Mouse (Mus musculus) megakaryocyte-erythroid progenitor cell, adult 5-6 weeks (primary cell): ENCODE results near the gene Map1s. TPM values are rescaled to one million over a fixed set of nuclear protein-coding genes. Genes with fewer than 3 reads are reported as not detected.
A peak's percentile ranks its signal among the peaks of the same experiment; 100 is the strongest.

Source experiments
- ATAC-seq: replicated peaks from 2 replicates; pipeline ENCODE4 v1.8.0; 2016; ENCODE audit warnings: mild to moderate bottlenecking, inconsistent platforms; ENCODE audit not compliant: severe bottlenecking, poor library complexity, low FRiP score, low TSS enrichment
- total RNA-seq, 2 experiments: library from RNA; stranded (forward) in 1 of 2; stranded (reverse) in 1 of 2; fragments of 200-1000, 215-1000 nt in 1 of 2; fragments of >200 nt in 1 of 2; fragmentation: Nextera tagmentation in 1 of 2; gene quantifications; 2 replicates each; pipeline ENCODE4 v1.2.3; 2014 to 2017

Map1s gene
- total RNA-seq, 2 experiments from 2014 or later = 11.9 to 20.5 TPM

DNA sequence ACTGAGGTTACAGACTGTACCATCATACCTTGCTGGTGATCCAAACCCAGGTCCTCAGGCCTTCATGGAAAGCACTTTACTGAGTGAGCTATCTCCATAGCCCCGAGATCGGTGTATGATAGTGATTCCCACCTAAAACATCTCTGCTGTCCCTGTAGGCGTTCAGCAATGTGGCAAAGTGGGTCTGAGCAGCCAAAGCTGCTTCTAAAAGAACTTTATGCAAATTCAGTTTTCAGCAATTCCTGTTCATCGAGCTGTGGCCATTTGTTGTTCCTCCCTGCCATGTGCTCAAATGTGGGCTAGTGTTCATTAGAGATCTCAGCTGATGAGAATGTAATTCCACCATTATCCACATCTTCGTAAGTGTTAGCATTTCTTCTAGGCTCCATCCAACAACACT lies 20.7 kb downstream of the Map1s start:
- no peak for ATAC-seq

DNA sequence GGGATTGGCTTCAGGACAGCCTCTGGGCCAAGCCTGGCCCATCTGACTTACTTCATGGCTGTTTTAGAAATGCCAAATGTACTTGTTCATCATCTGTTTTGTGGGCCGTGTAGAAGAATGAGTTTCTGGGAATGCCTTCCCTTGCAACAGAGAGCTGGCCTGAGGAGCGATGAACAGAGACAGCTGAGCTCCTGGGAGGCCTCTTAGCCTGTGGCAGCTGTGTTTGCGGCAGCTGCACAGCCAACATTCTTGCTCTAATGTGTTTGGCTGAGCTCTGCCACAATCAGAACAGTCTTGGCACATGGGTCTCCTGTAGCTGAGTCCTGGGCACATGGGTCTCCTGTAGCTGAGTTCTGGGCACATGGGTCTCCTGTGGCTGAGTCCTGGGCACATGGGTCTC lies 22.4 kb downstream of the Map1s start:
- ATAC-seq = no peak

DNA sequence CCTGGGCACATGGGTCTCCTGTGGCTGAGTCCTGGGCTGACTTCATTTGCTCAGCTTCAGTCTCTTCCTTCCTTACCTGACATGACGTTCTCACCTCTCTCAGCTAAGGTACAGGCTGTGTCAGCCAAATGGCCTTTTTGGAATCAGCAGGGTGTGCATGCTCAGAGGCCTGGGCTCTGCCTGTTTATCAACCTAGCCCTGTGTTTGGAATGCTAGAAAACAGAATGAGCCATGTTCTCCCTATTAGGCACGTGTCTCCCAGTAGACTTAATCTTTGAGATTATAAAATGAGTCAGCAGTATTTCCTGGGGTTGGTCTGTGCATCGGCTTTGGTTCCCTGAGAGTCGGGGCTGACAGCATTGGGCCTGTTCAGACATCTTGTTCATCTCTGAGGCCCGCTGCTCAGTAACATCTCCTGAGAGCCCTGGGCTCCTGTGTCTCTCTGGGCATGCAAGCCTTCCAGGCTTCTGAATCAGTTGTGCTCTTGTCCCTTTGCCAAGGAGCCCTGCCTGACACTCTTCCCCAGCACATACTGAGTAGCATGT lies 23.1 kb downstream of the Map1s start:
- no peak for ATAC-seq

DNA sequence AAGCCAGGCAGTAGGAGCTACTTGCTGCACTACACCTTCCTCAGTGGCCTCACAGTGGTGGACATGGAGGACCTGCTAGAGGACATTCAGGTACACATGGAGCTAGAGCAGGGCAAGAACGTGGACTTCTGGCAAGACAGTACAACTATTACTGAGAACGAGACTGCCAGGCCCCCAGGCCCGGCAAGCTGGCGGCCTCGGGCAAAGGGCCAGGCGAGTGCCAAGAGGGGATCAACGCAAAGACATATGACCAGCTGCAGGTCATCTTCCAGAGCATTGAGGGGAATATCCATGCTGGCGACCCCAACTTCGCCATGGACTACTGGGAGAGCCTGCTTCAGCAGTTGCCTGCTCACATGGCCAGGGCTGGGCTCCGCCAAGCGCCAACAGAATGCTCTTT lies 26.0 kb downstream of the Map1s start:
- no peak for ATAC-seq

DNA sequence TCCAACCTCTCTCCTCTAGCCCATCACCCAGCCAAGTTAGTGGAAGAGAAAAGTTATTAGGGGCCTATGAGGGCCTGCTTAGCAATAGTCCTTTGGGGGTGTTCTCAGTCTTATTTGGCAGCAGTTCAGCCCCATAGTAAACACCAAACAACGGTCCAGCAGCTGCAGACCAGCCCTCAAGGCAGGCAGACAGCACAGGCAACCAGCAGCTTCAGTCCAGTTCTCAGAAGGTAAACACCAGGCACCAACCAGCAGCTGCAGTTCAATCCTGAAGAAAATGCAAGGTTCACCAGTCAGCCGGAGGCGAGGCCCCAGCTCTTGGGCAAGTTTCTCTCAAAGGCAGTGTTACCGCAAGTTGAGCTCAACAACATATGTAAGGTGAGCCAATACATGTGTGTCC lies 27.3 kb downstream of the Map1s start:
- no peak for ATAC-seq

DNA sequence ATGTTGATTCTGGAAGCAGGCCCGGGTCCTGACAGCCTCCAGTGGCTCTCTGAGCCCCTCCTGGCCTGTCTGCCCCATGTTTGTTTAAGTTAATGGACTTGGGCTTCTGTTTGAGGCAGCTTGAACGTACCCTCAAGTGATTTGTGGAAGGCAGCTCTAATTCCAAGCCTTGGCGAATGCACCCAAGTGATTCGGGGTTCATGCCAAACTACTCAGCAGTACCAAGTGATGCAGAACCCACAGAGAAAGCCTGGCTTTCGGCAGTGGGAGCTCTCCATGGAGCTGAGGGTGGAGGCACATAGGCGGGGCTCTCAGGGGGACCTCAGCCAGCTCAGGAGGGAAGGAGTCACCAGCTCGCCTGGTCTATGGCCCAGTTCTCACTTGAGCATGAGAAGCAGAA lies 29.1 kb downstream of the Map1s start:
- ATAC-seq = no peak

DNA sequence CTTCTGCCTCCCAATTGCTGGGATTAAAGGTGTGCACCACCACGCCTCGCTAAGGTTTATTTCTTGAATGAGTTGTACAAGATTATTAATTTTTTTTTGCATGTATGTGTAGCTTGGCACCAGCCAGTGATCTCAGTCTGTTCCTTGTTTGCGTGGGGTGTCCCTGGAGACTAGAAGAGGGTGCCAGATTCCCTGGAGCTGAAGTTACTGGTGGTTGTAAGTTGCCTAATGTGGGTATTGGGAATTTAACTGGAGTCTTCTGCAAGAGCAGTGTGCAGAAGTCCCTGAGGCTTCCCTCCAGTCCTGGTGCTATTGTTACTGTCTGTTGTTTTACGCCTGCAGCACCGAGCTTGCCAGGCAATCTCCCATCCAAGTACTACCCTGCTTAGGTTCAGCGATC lies 31.5 kb downstream of the Map1s start:
- ATAC-seq = no peak

DNA sequence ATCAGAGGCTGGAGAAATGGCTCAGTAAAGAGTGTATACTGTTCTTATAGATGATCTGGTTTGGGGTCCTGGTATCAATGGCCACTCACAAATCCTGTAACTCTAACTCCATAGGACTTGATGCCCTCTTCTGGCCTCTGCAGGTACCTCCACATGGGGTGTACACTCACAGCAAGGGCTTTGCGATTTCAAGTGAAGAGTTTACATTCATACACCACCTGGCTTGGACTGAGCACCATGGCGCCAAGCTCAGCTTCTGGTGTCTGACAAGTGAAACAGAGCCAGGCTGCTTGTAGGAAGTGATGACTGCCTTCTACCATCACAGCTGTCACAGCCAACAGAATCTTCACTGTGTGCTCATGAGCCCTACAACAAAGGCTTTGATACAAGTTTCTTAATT lies 35.7 kb downstream of the Map1s start:
- ATAC-seq = no peak

DNA sequence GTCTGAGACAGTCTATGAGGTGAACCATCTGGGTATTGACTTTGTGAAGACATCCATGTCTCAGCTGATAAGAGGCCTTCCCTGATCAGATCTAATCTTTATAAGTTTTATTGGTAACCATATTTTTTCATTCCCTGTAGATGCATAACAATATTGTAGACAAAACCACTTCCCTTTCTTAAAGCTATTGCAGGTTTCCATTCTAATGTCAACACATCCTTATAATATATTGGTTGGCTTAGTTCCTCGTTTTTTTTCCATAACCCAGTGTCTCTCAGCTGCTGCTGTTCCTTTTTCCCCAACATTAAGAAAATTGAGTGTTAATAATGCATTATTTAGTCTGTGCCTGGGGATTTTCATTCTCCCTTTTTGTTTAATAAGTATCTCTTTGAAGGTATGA lies 37.5 kb downstream of the Map1s start:
- ATAC-seq = no peak

DNA sequence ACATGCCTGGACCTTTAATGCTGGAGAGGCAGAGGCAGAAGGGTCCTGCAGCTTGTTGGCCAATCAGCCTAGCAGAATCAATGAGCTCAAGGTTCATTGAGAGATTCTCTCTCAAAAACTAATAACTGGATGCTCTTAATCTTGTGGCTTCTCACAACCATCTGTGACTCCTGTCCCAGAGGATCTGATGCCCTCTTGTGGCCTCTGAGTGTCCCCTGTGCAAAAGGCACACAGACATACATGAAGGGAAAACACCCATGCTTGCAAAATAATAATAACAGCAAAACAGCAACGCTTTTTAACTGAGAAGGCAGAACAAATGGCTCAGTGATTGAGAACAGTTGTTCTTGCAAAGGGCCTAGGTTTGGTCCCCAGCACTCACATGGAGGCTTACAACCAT lies 44.1 kb downstream of the Map1s start:
- no peak for ATAC-seq

DNA sequence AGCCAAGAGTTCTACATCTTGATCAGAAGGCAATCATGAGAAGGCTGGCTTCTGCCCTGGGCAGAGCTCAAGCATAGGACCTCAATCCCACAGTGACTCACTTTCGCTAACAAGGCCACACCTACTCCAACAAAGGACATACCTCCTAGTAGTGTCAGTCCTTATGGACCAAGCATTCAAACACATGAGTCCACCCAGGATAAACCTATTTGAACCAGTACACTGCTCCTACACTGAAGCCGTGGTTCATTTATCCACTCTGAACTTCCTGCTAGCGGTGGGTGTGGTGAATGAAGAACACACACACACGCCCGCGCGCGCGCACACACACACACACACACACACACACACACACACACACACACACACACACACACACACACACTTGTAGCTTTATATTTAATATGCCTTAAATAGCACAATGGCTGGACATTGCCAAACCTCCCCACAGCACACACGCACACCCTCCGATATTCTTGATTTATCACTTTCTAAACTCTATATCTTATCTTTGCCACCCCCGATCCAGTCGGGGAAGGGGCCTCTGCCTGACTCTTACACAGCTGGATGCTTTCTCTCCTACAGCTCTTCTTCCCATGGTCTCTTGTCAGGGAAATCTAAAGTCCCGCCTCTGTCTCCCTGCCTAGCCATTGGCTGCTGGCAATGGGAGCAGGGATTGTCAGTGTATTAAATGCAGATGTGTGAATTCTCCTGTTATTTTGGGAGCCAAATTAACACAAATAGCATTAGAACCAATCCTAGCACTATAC lies 55.2 kb downstream of the Map1s start:
- ATAC-seq = no peak

DNA sequence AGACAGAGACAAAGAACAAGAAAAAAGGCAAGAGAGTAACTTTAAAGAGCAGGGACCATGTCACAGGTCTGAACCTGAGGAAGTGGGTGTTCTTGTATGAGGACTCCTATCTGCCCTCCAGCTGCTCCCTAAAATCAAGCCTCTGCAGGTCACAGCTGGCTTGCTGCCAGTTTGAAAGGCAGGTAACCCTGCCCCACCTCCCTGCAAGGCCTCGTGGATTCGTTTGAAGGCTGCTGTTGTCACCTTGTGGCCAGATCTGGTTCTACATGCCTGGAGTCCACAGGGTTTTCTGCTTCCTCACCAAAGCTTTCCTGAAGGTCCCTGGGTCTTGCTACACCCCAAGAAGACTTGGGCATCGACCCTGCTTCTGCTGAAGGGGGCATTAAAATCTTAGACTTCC lies 58.4 kb downstream of the Map1s start:
- ATAC-seq = peak; percentile 59; the same call in 1 of the 2 replicates

DNA sequence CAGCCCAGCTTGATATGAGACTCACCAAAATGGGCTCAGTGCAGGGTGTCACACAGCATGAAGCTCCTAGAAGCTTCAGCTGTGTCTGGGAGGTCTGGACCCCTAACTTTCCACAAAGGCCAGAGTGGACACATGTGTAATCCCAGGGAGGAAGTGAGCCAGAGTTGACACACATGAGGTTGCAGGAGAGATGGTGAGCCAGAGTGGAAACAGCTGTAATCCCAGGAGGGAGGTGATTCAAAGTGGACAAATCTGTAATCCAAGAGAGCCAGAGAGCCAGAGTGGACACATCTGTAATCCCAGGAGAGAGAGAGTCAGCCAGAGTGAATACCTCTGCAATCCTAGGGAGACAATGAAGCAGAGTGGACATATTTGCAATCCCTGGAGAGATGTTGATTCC lies 59.1 kb downstream of the Map1s start:
- ATAC-seq = no peak

Other genes with a start within 250 kb of the Map1s start
- gene Pgpep1, start 245.5 kb upstream of the Map1s start, total RNA-seq (2014; fragmentation: Nextera tagmentation) = 6.3 and 8.8 TPM in 2 replicates
- gene Pgpep1, start 245.5 kb upstream of the Map1s start, total RNA-seq (2017) = 4.6 and 5.1 TPM in 2 replicates
- 286 and 287 TPM in 2 replicates for gene Lsm4, start 232.7 kb upstream of the Map1s start, total RNA-seq (2014; fragmentation: Nextera tagmentation)
- 240 and 290 TPM in 2 replicates for gene Lsm4, start 232.7 kb upstream of the Map1s start, total RNA-seq (2017)
- gene Jund, start 207.0 kb upstream of the Map1s start, total RNA-seq (2014; fragmentation: Nextera tagmentation) = 18.8 and 34.4 TPM in 2 replicates
- 44.8 and 48.7 TPM in 2 replicates for gene Jund, start 207.0 kb upstream of the Map1s start, total RNA-seq (2017)
- not detected in 2 replicates for gene Iqcn, start 202.5 kb upstream of the Map1s start, total RNA-seq (2014; fragmentation: Nextera tagmentation)
- gene Iqcn, start 202.5 kb upstream of the Map1s start, total RNA-seq (2017) = not detected in 2 replicates
- gene Gm3336, start 187.4 kb upstream of the Map1s start, total RNA-seq (2014; fragmentation: Nextera tagmentation) = not detected in 2 replicates
- gene Gm3336, start 187.4 kb upstream of the Map1s start, total RNA-seq (2017) = not detected in 2 replicates
- 0.28 TPM in 1 of 2 replicates, not detected in the other for gene Pde4c, start 182.2 kb upstream of the Map1s start, total RNA-seq (2014; fragmentation: Nextera tagmentation)
- gene Pde4c, start 182.2 kb upstream of the Map1s start, total RNA-seq (2017) = not detected in 2 replicates
- 1.8 and 7.0 TPM in 2 replicates for gene Rab3a, start 151.3 kb upstream of the Map1s start, total RNA-seq (2014; fragmentation: Nextera tagmentation)
- gene Rab3a, start 151.3 kb upstream of the Map1s start, total RNA-seq (2017) = 1.2 and 2.8 TPM in 2 replicates
- 58.3 and 111 TPM in 2 replicates for gene Mpv17l2, start 145.0 kb upstream of the Map1s start, total RNA-seq (2014; fragmentation: Nextera tagmentation)
- 4.3 and 17.6 TPM in 2 replicates for gene Mpv17l2, start 145.0 kb upstream of the Map1s start, total RNA-seq (2017)
- gene Pik3r2, start 129.2 kb upstream of the Map1s start, total RNA-seq (2014; fragmentation: Nextera tagmentation) = 30.7 and 51.4 TPM in 2 replicates
- gene Pik3r2, start 129.2 kb upstream of the Map1s start, total RNA-seq (2017) = 29.2 and 33.9 TPM in 2 replicates
- 44.0 and 54.3 TPM in 2 replicates for gene Mast3, start 100.9 kb upstream of the Map1s start, total RNA-seq (2014; fragmentation: Nextera tagmentation)
- gene Mast3, start 100.9 kb upstream of the Map1s start, total RNA-seq (2017) = 6.2 and 7.3 TPM in 2 replicates
- 0.31 and 0.79 TPM in 2 replicates for gene Il12rb1, start 97.5 kb upstream of the Map1s start, total RNA-seq (2014; fragmentation: Nextera tagmentation)
- gene Il12rb1, start 97.5 kb upstream of the Map1s start, total RNA-seq (2017) = 1.6 and 2.0 TPM in 2 replicates
- 27.6 and 29.1 TPM in 2 replicates for gene Arrdc2, start 66.2 kb upstream of the Map1s start, total RNA-seq (2014; fragmentation: Nextera tagmentation)
- 8.0 and 11.8 TPM in 2 replicates for gene Arrdc2, start 66.2 kb upstream of the Map1s start, total RNA-seq (2017)
- gene Kcnn1, start 42.7 kb upstream of the Map1s start, total RNA-seq (2014; fragmentation: Nextera tagmentation) = 0.32 TPM in 1 of 2 replicates, not detected in the other
- 2.9 TPM in 1 of 2 replicates, not detected in the other for gene Kcnn1, start 42.7 kb upstream of the Map1s start, total RNA-seq (2017)
- 28.5 and 47.9 TPM in 2 replicates for gene Ccdc124, start 32.0 kb upstream of the Map1s start, total RNA-seq (2014; fragmentation: Nextera tagmentation)
- gene Ccdc124, start 32.0 kb upstream of the Map1s start, total RNA-seq (2017) = 30.8 and 51.1 TPM in 2 replicates
- gene Slc5a5, start 13.2 kb upstream of the Map1s start, total RNA-seq (2014; fragmentation: Nextera tagmentation) = 0.59 TPM in 1 of 2 replicates, not detected in the other
- gene Slc5a5, start 13.2 kb upstream of the Map1s start, total RNA-seq (2017) = not detected in 2 replicates
- gene Rpl18a, start 8.5 kb upstream of the Map1s start, total RNA-seq (2014; fragmentation: Nextera tagmentation) = 6,537 and 6,664 TPM in 2 replicates
- 1,763 and 2,438 TPM in 2 replicates for gene Rpl18a, start 8.5 kb upstream of the Map1s start, total RNA-seq (2017)